ENCODE assay signal across 18 mouse cellular contexts in genomic region chr13:103415335-103415734, GRCm38 (mm10).
"Had no signal": no experiment of that assay in that cellular context is flagged by ENCODE, and none has a peak within 500 bp of the region (broad histone marks: within the 10 kb centered on the region; RNA-seq: fewer than 3 reads in every experiment).

No protein-coding gene starts in this region.

- H3K4me3 ChIP-seq: midbrain, embryonic 10.5 days; midbrain, embryonic 12.5 days; myocyte; neural tube, embryonic 13.5 days; neural tube, embryonic 15.5 days had no signal

- H3K4me1 ChIP-seq: midbrain, embryonic 10.5 days; midbrain, embryonic 12.5 days; neural tube, embryonic 13.5 days; neural tube, embryonic 15.5 days had no signal

- H3K9ac ChIP-seq: liver, embryonic 14.5 days; lung, embryonic 14.5 days; midbrain, embryonic 12.5 days; neural tube, embryonic 13.5 days; neural tube, embryonic 15.5 days had no signal

- DNase-seq: lung, adult 18-20 months; lung, embryonic 14.5 days; lung, postnatal 10 days; lung, postnatal 4 days; retina, postnatal 1 day; right cerebral cortex, adult 18-20 months; right cerebral cortex, postnatal 25 days; right cerebral cortex, postnatal 4 days; spleen, adult 18-20 months; thymus, adult 18-20 months; thymus, postnatal 14 days; thymus, postnatal 36 days had no signal

- H3K9me3 ChIP-seq: midbrain, embryonic 10.5 days; midbrain, embryonic 12.5 days; neural tube, embryonic 13.5 days; neural tube, embryonic 15.5 days had no signal

- H3K36me3 ChIP-seq: midbrain, embryonic 10.5 days; midbrain, embryonic 12.5 days; neural tube, embryonic 13.5 days; neural tube, embryonic 15.5 days had no signal

- H3K4me2 ChIP-seq: lung, embryonic 14.5 days; midbrain, embryonic 12.5 days; neural tube, embryonic 13.5 days; neural tube, embryonic 15.5 days had no signal

- H3K27me3 ChIP-seq: midbrain, embryonic 12.5 days; neural tube, embryonic 13.5 days; neural tube, embryonic 15.5 days had no signal

- H3K27ac ChIP-seq: liver, embryonic 14.5 days; midbrain, embryonic 10.5 days; midbrain, embryonic 12.5 days; neural tube, embryonic 13.5 days; neural tube, embryonic 15.5 days had no signal
